Mouse (Mus musculus) right cerebral cortex, postnatal 10 days (tissue): ENCODE measurements around the gene Gm37240.

Experiments used
- DNase-seq, 2 experiments: peaks; one replicate each; pipeline ENCODE4 v3.0.0; 2021; ENCODE audit warnings: low spot score in 2 of 2

The Gm37240 gene

GRCm38 (mm10) chr3:84955011-84955775 lies 932.1 kb downstream of the Gm37240 start:
- no peak for DNase-seq

DNA sequence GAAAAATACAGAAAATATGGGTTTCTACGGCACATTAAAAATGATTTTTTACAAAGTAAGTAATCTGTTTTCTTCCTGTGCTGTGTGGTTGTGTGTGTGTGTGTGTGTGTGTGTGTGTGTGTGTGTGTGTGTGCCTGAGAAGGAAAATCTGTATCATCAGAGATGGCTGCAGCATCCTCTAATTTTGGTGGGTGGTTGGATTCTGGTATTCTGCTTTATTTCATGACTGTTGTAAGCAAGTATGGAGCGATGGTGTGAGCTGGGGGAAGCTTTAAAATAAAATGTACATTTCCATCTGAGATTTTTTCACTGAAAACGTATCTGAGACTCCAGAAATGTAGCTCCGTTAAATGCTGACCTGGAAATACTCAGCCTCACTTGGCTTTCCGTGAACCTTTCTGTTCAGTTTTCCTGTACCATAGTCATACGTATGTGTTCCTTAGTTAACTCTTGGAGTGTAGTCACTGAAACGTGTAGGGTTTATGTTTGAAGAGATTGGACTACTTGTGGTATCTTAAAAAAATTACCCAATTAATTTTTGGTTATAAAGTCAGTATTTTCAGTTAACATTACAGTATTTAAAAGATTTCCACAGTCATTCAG lies 934.6 kb downstream of the Gm37240 start:
- DNase-seq = no peak

- DNase-seq = peak; percentile 78 to 89
These were observed 935.2 kb downstream of the Gm37240 start for GRCm38 (mm10) chr3:84952135-84952534.

DNA sequence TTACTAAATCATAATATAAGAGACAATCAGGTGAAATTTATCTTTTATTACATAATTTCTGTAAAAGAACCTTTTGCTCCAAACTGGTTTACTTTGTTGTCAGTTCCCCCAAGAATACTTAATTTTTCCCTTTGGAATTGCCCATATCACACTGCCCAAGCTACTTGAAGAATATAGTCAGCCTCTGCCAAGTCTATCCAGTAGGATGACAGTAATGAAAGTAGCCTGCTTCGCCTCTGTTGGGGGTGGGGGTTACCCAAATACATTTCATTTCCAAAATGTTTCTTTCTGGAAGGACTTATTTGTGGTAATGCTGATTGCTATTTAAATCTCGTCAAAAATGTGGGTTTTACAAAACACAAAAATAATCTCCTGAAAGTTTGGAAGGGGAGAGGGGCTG lies 935.6 kb downstream of the Gm37240 start:
- no peak for DNase-seq

GRCm38 (mm10) chr3:84949387-84949786 lies 937.9 kb downstream of the Gm37240 start:
- DNase-seq = no peak

DNA sequence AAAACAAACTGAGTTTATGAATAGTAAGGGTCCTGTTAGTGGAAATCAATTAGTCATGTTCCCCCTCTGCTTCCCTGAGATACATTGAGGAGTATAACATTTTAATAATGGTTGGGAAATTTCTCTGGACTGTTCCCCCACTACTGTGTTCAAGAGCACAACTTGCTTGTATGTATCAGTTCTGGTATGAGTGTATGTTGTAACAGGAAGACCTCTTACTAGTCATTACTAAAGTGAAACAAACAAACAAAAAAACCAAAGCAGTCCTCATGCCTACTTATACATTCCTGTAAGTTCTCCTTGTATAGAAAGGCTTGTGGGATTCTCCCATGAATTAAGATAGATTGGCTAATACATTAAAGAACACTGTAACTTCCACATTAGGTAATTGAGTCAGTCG lies 940.9 kb downstream of the Gm37240 start:
- no peak for DNase-seq

- DNase-seq = no peak
These were observed 942.4 kb downstream of the Gm37240 start for GRCm38 (mm10) chr3:84944933-84945332.

- DNase-seq = peak; percentile 55 to 76
These were observed 949.7 kb downstream of the Gm37240 start for GRCm38 (mm10) chr3:84937360-84938355.

DNA sequence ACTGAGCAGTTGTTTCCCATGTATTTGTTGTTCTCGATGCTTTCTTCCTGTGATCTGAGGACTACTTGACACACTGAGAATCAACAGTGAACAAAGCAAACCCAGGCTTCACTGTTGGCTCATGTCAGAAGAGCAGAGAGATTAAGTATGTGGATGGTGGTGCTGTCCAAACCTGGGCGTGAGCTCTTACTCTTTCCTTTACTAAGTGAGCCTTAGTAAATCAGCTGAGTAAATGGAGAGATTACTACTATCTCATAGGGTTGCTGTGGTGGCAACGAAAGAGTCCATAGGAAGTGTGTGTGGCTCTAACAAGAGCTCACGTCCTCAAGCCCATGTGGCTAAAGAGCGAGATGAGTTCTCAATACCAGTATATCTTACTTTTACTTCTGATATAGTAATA lies 950.4 kb downstream of the Gm37240 start:
- DNase-seq = no peak

GRCm38 (mm10) chr3:84936252-84936651 lies 951.1 kb downstream of the Gm37240 start:
- no peak for DNase-seq

GRCm38 (mm10) chr3:84935729-84936128 lies 951.6 kb downstream of the Gm37240 start:
- DNase-seq = no peak

DNA sequence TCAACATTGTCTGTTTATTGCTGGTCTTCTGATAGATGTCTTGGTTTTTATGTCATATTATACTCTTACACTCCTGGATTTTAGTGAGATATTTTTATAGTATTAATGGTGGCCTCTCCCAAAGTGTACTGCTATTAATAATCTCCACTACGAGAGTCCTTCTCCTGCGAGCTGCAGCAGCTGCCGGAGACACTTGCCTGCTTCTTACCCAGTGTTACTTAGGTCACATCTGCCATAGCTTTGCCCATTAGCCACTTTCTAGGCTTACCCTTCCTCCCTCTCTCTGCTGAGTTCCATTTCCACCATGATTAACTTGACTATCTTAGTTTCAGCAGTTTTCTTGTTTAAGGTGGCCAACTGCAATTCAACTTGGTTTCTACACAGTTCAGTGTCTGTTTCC lies 956.6 kb downstream of the Gm37240 start:
- no peak for DNase-seq

DNA sequence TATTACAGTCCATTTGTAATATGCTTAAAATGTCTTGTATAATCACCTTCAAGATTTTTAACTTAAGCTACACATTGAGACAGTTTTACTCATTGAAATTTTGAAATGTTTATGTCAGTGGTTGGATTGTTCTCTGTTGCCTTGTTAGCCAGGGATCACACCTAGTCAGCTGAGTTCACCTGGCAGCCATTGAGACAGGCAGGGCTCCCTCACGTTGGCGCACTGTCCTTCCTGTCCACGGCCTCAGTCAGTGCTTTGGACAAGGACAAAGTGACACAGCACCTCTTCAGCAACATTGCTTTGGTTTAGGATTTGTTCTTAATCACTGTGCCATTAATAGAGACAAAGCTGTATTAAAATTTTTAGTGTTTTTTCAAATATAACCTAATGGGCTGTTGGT lies 958.1 kb downstream of the Gm37240 start:
- no peak for DNase-seq

DNA sequence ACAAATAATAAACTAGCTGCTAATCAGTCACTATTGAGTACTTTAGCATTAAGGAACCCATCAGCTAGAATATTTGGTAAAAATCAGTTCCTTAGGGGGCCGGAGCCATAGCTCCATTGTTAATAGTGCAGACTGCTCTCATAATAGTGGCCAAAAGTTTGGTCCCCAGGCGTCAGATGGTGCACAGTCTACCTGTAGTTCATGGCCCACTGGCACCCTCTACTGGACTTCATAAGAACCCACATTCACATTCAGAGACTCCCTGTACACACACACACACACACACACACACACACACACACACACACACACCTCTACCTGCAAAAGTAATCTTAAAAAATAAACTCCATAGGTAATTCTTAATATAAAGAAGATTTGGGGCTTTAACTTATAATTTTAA lies 959.4 kb downstream of the Gm37240 start:
- no peak for DNase-seq

- DNase-seq = no peak
These were observed 960.0 kb downstream of the Gm37240 start for GRCm38 (mm10) chr3:84927168-84927794.

DNA sequence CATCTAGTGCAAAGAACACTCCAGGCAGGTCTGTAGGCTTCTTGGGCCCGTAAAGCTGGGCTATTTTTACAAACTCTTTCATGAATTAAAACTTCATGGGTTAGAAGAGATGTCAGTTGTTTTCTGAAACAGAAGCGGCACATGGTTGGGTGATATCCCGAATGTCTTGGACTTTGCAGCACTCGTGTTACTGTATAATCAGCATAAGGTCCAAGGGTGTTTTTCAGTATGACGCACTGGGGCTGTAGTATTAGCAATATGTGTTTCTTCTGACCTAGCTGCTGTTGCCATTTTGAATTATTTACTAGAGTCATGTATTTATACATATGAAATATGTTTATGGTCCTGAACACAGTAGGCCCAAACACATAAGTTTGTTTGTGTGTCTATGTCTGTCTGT lies 961.2 kb downstream of the Gm37240 start:
- no peak for DNase-seq

- no peak for DNase-seq
These were observed 962.1 kb downstream of the Gm37240 start for GRCm38 (mm10) chr3:84925229-84925628.

- DNase-seq = no peak
These were observed 963.6 kb downstream of the Gm37240 start for GRCm38 (mm10) chr3:84923670-84924069.

DNA sequence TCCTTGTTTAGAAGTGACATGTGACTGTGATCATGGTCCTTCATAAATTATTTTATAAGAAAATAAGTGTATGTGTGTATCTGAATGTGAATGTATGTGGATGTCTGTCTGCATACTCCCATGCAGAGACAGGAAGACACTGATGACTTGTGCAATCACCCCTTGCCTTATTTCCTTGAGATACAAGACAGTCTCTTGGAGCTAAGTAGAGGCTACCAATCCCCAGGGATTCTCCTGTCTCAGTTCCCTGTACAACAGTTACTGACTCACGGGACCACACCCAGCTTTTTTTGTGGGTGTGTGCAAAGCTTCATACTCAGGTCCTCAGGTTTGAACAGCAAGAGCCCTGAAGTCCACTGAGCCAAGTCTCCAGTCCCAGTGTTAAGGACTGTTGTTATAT lies 964.1 kb downstream of the Gm37240 start:
- DNase-seq = no peak

GRCm38 (mm10) chr3:84921704-84922420 lies 965.5 kb downstream of the Gm37240 start:
- peak; percentile 41 to 55 for DNase-seq
